Mouse (Mus musculus) lung, postnatal 0 days (tissue): Measurements from ENCODE around the gene Mmp11.

Experiments used
- CTCF ChIP-seq: IDR thresholded peaks from 2 replicates; pipeline ENCODE4 v1.5.1; 2016; ENCODE audit warnings: antibody characterized with exemption, mild to moderate bottlenecking
- EP300 ChIP-seq: IDR thresholded peaks from 2 replicates; pipeline ENCODE4 v1.6.1; 2016; ENCODE audit warnings: antibody characterized with exemption, mild to moderate bottlenecking, control low read depth

GRCm38 (mm10) chr10:75880771-75881577 lies 55.3 kb downstream of the Mmp11 start:
- TF ChIP-seq EP300 (no peak), CTCF (no peak)
